Mouse (Mus musculus) left cerebral cortex, postnatal 36 days (tissue): ENCODE measurements at regions not wholly inside any gene's neighbourhood (a gene's known extent, or its start where the extent isn't known, plus 50 kb on each side); places are given as distances from the start of the nearest gene placed in this dataset.
"Not testable (repeated sequence)": the region's sequence is repeated elsewhere in the genome, so short reads cannot be mapped to it uniquely, and the experiment has no call there.

Experiments
- DNase-seq, 2 experiments: peaks; one replicate each; pipeline ENCODE4 v3.0.0; 2021 to 2022; ENCODE audit warnings: low spot score in 2 of 2, mixed read lengths in 1 of 2
- intact Hi-C: fragments of 180-260 bp; cut with DNase I; formaldehyde crosslinking; loops from one replicate; pipeline ENCODE4 v1.15.1; 2025

DNA sequence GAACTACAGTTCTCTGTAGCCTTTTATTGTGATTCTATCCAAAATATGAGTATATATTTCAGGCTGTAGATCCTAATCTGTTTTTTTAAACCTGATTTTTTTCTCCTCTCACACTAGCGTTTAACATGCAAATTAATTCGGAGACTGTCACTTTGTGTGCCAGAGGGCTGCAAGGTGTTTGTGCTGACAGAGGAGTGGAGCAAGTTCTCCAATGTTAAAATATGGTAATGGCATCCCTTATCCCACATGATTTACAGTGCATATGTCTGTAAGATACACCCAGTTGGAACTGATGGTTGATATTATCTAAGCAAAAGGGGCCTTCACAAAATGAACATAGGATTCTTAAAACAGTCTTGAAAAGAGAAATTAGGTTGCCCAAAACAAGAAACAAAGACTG lies 90.1 kb upstream of the Hdac2 start:
- intact Hi-C loops: no loop called here
- DNase-seq: no peak

DNA sequence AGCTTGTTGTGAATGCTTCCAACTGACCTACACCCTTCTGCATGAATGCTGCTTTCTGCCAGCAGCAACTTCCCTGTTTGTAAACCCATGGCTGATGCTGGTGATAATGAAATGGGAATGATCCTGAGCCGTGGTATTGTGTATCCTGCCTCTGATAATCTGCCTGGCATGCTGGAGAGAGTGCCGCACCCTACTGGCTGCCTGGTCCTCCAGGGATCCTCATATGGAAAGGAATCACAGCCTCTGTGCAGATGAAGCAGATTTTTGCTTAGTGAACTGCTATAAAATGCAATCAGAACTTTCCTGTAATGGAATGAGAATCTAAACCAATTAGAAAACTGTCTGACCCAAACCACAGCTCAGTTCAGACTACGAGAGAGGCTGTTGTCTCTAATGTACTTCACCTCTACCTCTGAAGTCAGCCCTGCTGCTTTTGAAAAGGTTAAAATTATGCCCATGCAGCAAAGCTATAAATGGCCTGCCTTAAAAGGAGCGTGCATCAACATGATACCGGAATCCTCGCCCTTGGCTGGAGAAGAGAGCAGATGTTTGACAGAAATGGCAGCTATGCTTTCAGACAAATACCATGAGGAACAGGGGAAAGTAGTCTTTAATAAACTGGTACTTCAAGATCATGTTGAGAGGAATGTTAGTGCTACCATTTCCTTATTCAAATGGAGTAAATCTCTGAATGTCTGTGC lies 76.3 kb upstream of the Hdac2 start:
- intact Hi-C loops: no loop called here
- no peak for DNase-seq

DNA sequence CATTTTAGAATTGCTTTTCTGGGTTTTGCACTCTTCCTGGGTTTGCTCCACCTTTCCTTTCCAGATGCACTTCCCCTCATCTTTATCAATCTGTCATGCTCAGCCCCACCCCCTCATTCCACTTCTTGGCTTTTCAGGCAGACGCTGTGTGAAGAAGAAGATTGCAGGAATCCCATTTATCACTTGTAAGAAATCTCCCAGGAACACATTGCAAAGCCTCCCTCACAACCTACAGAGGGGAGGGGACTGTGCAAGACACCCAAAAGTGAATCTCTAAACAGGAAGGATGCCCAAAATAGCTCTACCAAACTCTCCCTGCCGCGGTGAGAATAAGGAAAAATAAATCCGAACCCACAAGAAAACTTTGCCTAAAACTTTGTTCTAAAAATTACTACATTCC lies 65.5 kb upstream of the Hdac2 start:
- peak; percentile 7 to 21 for DNase-seq
- intact Hi-C loops: no loop called here

DNA sequence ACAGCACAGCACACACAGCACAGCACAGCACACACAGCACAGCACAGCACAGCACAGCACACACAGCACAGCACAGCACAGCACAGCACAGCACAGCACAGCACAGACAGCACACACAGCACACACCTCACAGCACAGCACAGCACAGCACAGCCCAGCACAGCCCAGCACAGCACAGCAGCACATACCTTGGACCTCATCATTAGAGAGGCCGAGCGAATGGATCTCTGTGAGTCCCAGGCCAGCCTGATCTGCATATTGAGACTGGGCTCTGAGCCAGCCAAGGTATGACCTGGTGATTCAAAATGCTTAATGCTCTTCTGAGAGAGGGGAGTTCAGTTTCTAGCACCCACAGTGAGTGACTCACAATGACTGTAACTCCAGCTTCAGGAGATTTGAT lies 56.3 kb upstream of the Hdac2 start:
- DNase-seq, intact Hi-C loops: not testable (repeated sequence)

DNA sequence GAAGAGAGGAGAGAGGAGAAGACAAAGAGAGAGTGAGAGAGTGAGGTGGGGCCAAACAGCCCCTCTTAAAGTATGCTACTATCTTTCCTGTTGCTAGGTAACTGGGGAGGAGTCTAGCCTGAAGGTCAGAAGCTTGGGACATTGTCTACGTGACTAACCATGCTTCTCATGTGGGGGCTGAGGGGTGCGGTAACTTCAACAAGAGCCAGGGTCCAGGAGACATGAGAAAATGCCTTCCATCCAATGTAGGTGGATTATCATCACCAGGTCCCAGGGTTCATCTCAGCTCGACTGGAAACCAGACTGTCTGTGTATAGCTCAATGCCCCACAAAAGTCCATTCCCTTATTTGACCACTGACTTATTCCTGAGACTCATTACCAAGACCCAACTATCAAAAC lies 50.6 kb upstream of the Hdac2 start:
- no peak for DNase-seq
- intact Hi-C loops: no loop called here

DNA sequence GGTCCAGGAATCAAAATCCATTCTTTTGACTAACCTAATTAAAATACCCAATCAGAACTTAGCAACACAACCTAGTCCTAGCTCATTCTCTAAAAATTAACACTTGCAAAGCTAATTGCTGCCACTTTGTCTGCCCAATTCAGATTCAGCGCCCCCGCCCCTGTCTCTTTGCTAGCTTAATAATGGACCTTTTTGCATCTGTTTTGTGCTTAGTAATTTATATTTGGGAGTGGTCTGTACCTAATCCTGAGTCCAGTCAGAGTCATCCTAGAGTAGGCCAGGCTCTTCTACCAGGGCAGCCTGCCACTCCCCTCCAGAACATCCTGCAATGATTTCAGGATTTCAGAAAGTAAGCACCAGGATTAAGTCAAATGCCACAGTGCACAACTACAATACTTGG lies 50.2 kb upstream of the Hdac2 start:
- DNase-seq: no peak

More for the DNA sequence above, 50.2 kb upstream of the Hdac2 start:
- intact Hi-C loops: no loop called here
